Mouse (Mus musculus) embryo, embryonic 10.5 days (tissue): ENCODE measurements around the gene Kiz.
A peak's percentile ranks its signal among the peaks of the same experiment; 100 is the strongest.

Experiments used
- DNase-seq: peaks from one replicate; pipeline ENCODE4 v3.0.0-alpha.2; 2015; ENCODE audit warnings: low spot score

The Kiz gene

GRCm38 (mm10) chr2:146855599-146856039 lies at the start of gene Kiz:
Gene Kiz (plus strand): TSS chr2:146855864.
- DNase-seq, result peak; percentile 95

- no peak for DNase-seq
These were observed 45.9 kb upstream of the Kiz start for GRCm38 (mm10) chr2:146809706-146810256.

GRCm38 (mm10) chr2:146810695-146811094 lies 45.0 kb upstream of the Kiz start:
- DNase-seq, result peak; percentile 35

- peak; percentile 9 for DNase-seq
These were observed 40.7 kb upstream of the Kiz start for GRCm38 (mm10) chr2:146814978-146815377.

- no peak for DNase-seq
These were observed 36.6 kb upstream of the Kiz start for GRCm38 (mm10) chr2:146819065-146819464.

GRCm38 (mm10) chr2:146823483-146823951 lies 32.1 kb upstream of the Kiz start:
- peak; percentile 15 for DNase-seq

GRCm38 (mm10) chr2:146824043-146824442 lies 31.6 kb upstream of the Kiz start:
- peak; percentile 39 for DNase-seq

- no peak for DNase-seq
These were observed 27.7 kb upstream of the Kiz start for GRCm38 (mm10) chr2:146828006-146828405.

GRCm38 (mm10) chr2:146833222-146834063 lies 22.2 kb upstream of the Kiz start:
- peak; percentile 67 for DNase-seq

- no peak for DNase-seq
These were observed 21.7 kb upstream of the Kiz start for GRCm38 (mm10) chr2:146834064-146834313.

GRCm38 (mm10) chr2:146834314-146835201 lies 21.1 kb upstream of the Kiz start:
- DNase-seq, result peak; percentile 87

GRCm38 (mm10) chr2:146835241-146835990 lies 20.2 kb upstream of the Kiz start:
- peak; percentile 67 for DNase-seq

GRCm38 (mm10) chr2:146836246-146836645 lies 19.4 kb upstream of the Kiz start:
- DNase-seq, result peak; percentile 58

GRCm38 (mm10) chr2:146836871-146837550 lies 18.7 kb upstream of the Kiz start:
- peak; percentile 65 for DNase-seq

- no peak for DNase-seq
These were observed 18.0 kb upstream of the Kiz start for GRCm38 (mm10) chr2:146837653-146838052.

- DNase-seq, result peak; percentile 61
These were observed 16.9 kb upstream of the Kiz start for GRCm38 (mm10) chr2:146838596-146839302.

GRCm38 (mm10) chr2:146839303-146840030 lies 16.2 kb upstream of the Kiz start:
- DNase-seq, result peak; percentile 52

- DNase-seq, result no peak
These were observed 7.8 kb upstream of the Kiz start for GRCm38 (mm10) chr2:146847863-146848262.

- peak; percentile 67 for DNase-seq
These were observed 456 bp downstream of the Kiz start for GRCm38 (mm10) chr2:146856120-146856519.

- no peak for DNase-seq
These were observed 1.2 kb downstream of the Kiz start for GRCm38 (mm10) chr2:146856853-146857252.
